Mouse (Mus musculus) small intestine, adult 2 months (tissue): Measurements from ENCODE around the gene Stra6. TPM values are rescaled to one million over a fixed set of nuclear protein-coding genes. Genes with fewer than 3 reads are reported as not detected.

Experiments used
- H3K27ac ChIP-seq: fragments of 200-500 bp; 2 replicates; pipeline ENCODE4 v1.5.1; 2012; ENCODE audit warnings: low read depth, low read length, control low read depth, inconsistent platforms; ENCODE audit not compliant: insufficient read depth
- H3K27me3 ChIP-seq: fragments of 200-500 bp; 2 replicates; pipeline ENCODE4 v1.6.1; 2012; ENCODE audit warnings: mild to moderate bottlenecking, moderate library complexity, low read length, inconsistent platforms; ENCODE audit not compliant: control insufficient read depth, insufficient read depth
- H3K36me3 ChIP-seq: fragments of 200-500 bp; 2 replicates; pipeline ENCODE4 v1.6.1; 2012; ENCODE audit warnings: mild to moderate bottlenecking, low read length, control low read depth, inconsistent platforms; ENCODE audit not compliant: control insufficient read depth, insufficient read depth
- H3K4me1 ChIP-seq: fragments of 200-500 bp; 2 replicates; pipeline ENCODE4 v1.6.1; 2012; ENCODE audit warnings: low read length, inconsistent platforms, mixed read lengths; ENCODE audit not compliant: control insufficient read depth, insufficient read depth, insufficient read length
- H3K4me3 ChIP-seq: fragments of 200-500 bp; 2 replicates; pipeline ENCODE4 v1.5.1; 2012; ENCODE audit warnings: low read depth, mild to moderate bottlenecking, control low read depth, inconsistent platforms, low read length, moderate library complexity
- CTCF ChIP-seq: fragments of 200-500 bp; IDR thresholded peaks from 2 replicates; pipeline ENCODE4 v1.5.1; 2012; ENCODE audit warnings: low read depth, mild to moderate bottlenecking, control low read depth, inconsistent platforms, low read length, moderate library complexity, mixed read lengths; ENCODE audit not compliant: insufficient replicate concordance, insufficient read length; ENCODE audit errors: extremely low read depth
- POLR2A ChIP-seq: fragments of 200-500 bp; IDR thresholded peaks from 2 replicates; pipeline ENCODE4 v1.6.1; 2012; ENCODE audit warnings: low read depth, mild to moderate bottlenecking, control low read depth, inconsistent platforms, low read length, moderate library complexity
- WGBS: fragments of 180-500 bp; shearing (Covaris S2); methylation state at CpG from one replicate; pipeline ENCODE4 v1.1.7; 2018; 5-methylcytosine and 5-hydroxymethylcytosine counted together
- polyA plus RNA-seq: library from polyadenylated mRNA; depleted of rRNA; stranded (reverse); fragments of >200 nt; gene quantifications from 2 replicates; pipeline ENCODE4 v1.2.3, GENCODE M21; 2012

The Stra6 gene
- polyA plus RNA-seq, 1 experiment: 1.7 TPM

GRCm38 (mm10) chr9:58085074-58085473, 21.5 kb downstream of the Stra6 start:
- no peaks in the 10 kb centered on the region for H3K4me1 ChIP-seq
- 17% methylated on average over 2 of the region's 2 CpGs for WGBS
- no peak overlapping the region for H3K27ac ChIP-seq
- H3K36me3 ChIP-seq: no peaks in the 10 kb centered on the region
- no peak overlapping the region for H3K4me3 ChIP-seq
- no peaks in the 10 kb centered on the region for H3K27me3 ChIP-seq
- TF ChIP-seq CTCF: no peak
- no peak for TF ChIP-seq POLR2A

- H3K27ac ChIP-seq: no peak overlapping the region
- H3K4me3 ChIP-seq: no peak overlapping the region
- H3K36me3 ChIP-seq: no peaks in the 10 kb centered on the region
- 26% methylated on average over 9 of the region's 9 CpGs for WGBS
- no peaks in the 10 kb centered on the region for H3K4me1 ChIP-seq
- no peak for TF ChIP-seq POLR2A
- H3K27me3 ChIP-seq: no peaks in the 10 kb centered on the region
Observed at GRCm38 (mm10) chr9:58086203-58086602, 22.6 kb downstream of the Stra6 start.

GRCm38 (mm10) chr9:58086861-58087260, 23.3 kb downstream of the Stra6 start:
- no peaks in the 10 kb centered on the region for H3K4me1 ChIP-seq
- WGBS: 78% methylated on average over 7 of the region's 7 CpGs
- H3K27ac ChIP-seq: no peak overlapping the region

GRCm38 (mm10) chr9:58087277-58087998, 23.9 kb downstream of the Stra6 start:
- WGBS: 77% methylated on average over 7 of the region's 7 CpGs
- TF ChIP-seq CTCF (no peak), POLR2A (no peak)
- H3K27me3 ChIP-seq: no peaks in the 10 kb centered on the region
- H3K4me1 ChIP-seq: no peaks in the 10 kb centered on the region
- H3K4me3 ChIP-seq: no peak overlapping the region
- no peak overlapping the region for H3K27ac ChIP-seq
- no peaks in the 10 kb centered on the region for H3K36me3 ChIP-seq

More at GRCm38 (mm10) chr9:58086861-58087260, 23.3 kb downstream of the Stra6 start:
- TF ChIP-seq CTCF: no peak
- no peak for TF ChIP-seq POLR2A
- H3K4me3 ChIP-seq: no peak overlapping the region
- H3K27me3 ChIP-seq: no peaks in the 10 kb centered on the region
- H3K36me3 ChIP-seq: no peaks in the 10 kb centered on the region

GRCm38 (mm10) chr9:58091623-58092425, 28.2 kb downstream of the Stra6 start:
- no peak for TF ChIP-seq CTCF
- no peak for TF ChIP-seq POLR2A
- no peak overlapping the region for H3K4me3 ChIP-seq
- 49% methylated on average over 4 of the region's 4 CpGs for WGBS
- H3K27me3 ChIP-seq: no peaks in the 10 kb centered on the region
- no peaks in the 10 kb centered on the region for H3K4me1 ChIP-seq
- H3K36me3 ChIP-seq: no peaks in the 10 kb centered on the region
- no peak overlapping the region for H3K27ac ChIP-seq

GRCm38 (mm10) chr9:58092581-58093269, 29.1 kb downstream of the Stra6 start:
- WGBS: 53% methylated on average over 7 of the region's 7 CpGs
- Histone ChIP-seq H3K36me3 (no peaks in the 10 kb centered on the region), H3K4me1 (no peaks in the 10 kb centered on the region), H3K27me3 (no peaks in the 10 kb centered on the region), H3K27ac (no peak overlapping the region), H3K4me3 (no peak overlapping the region)
- TF ChIP-seq POLR2A: no peak
- no peak for TF ChIP-seq CTCF

- Histone ChIP-seq H3K4me1 (no peaks in the 10 kb centered on the region), H3K4me3 (no peak overlapping the region), H3K27me3 (no peaks in the 10 kb centered on the region), H3K36me3 (no peaks in the 10 kb centered on the region), H3K27ac (no peak overlapping the region)
- 63% methylated on average over 3 of the region's 3 CpGs for WGBS
- TF ChIP-seq POLR2A: no peak
Observed at GRCm38 (mm10) chr9:58093776-58094175, 30.2 kb downstream of the Stra6 start.
